Mouse (Mus musculus) lung, adult 2 months (tissue): Measurements from ENCODE around the gene Pde4b.

Experiments
- CTCF ChIP-seq: fragments of 200-500 bp; IDR thresholded peaks from 2 replicates; pipeline ENCODE4 v1.5.1; 2011; ENCODE audit warnings: mild to moderate bottlenecking, low read length, control low read depth; ENCODE audit not compliant: insufficient read depth
- POLR2A ChIP-seq: fragments of 200-500 bp; IDR thresholded peaks from 2 replicates; pipeline ENCODE4 v1.6.1; 2011; ENCODE audit warnings: low read depth, mild to moderate bottlenecking, control low read depth, low read length, borderline replicate concordance; ENCODE audit errors: extremely low read depth

DNA sequence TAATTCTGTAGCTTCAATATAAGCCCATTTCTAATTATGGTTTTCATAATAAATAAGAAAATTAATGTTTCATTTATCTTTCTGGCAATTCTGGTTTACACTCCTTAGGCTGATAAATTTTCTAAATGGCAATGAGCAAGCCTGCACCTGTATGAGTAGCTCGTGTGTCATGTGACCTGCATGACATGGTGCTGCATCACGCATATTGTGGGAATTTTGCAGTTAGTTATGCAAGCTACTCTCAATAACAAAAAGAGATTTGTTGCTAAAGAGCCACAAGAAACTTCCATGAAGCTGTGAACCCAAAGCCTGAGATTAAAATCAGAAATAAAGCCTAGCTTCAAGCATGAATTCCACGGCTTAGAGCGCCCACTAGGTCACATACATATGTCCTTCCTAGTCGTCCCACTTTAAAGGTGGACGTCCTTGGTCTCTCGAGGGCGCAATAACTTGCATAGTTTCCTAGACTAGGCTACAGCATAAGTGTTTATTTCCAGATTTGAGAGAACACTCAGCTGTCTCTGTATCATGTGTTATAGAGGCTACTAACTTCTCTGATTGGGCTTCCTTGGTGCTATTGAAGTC, 494.9 kb downstream of the Pde4b start:
- TF ChIP-seq POLR2A (no peak), CTCF (no peak)
